Mouse (Mus musculus): ENCODE results near the gene Aloxe3.

- TF ChIP-seq ZC3H11A (IDR thresholded peaks at IDR 0.05; ENCODE audit: borderline replicate concordance, low read depth, low read length) (no peak), CHD2 (IDR thresholded peaks at IDR 0.05; ENCODE audit: low read depth, low read length) (no peak), ZNF384 (IDR thresholded peaks at IDR 0.05; ENCODE audit: low read depth, low read length) (no peak), HCFC1 (IDR thresholded peaks at IDR 0.05; ENCODE audit: borderline replicate concordance, insufficient read depth, low read length) (no peak), MAFK (IDR thresholded peaks at IDR 0.05; ENCODE audit: insufficient read depth, low read depth, low read length) (no peak)
These were observed 33.9 kb upstream of the Aloxe3 start for GRCm38 (mm10) chr11:69091566-69092385.

Measured in ES-E14 (cell line).